Mouse (Mus musculus) stomach, embryonic 16.5 days (tissue): ENCODE measurements around the gene Arf3. TPM values are rescaled to one million over a fixed set of nuclear protein-coding genes. Genes with fewer than 3 reads are reported as not detected.
"Not testable (repeated sequence)": the region's sequence is repeated elsewhere in the genome, so short reads cannot be mapped to it uniquely, and the experiment has no call there.

Experiments used
- ATAC-seq: fragments of 200-750 bp; cut with Nextera tagmentation; 2 replicates; pipeline ENCODE4 v1.8.0; 2017; ENCODE audit warnings: moderate number of reproducible peaks, moderate TSS enrichment; ENCODE audit not compliant: insufficient read depth, low FRiP score
- H3K27ac ChIP-seq: fragments of 300-500 bp; sonication (generic); 2 replicates; pipeline ENCODE4 v1.5.1; 2014; ENCODE audit warnings: low read length
- H3K27me3 ChIP-seq: fragments of 300-500 bp; sonication (generic); 2 replicates; pipeline ENCODE4 v1.6.1; 2014; ENCODE audit warnings: low read length, control low read depth, mixed read lengths; ENCODE audit not compliant: control insufficient read depth, insufficient read depth
- H3K36me3 ChIP-seq: fragments of 300-500 bp; sonication (generic); 2 replicates; pipeline ENCODE4 v1.6.1; 2014; ENCODE audit warnings: low read length; ENCODE audit not compliant: control insufficient read depth, insufficient read depth
- H3K4me1 ChIP-seq: fragments of 300-500 bp; sonication (generic); 2 replicates; pipeline ENCODE4 v1.6.1; 2014; ENCODE audit warnings: low read length, control low read depth, mixed read lengths; ENCODE audit not compliant: control insufficient read depth, insufficient read depth
- H3K4me2 ChIP-seq: fragments of 300-500 bp; sonication (generic); 2 replicates; pipeline ENCODE4 v1.6.1; 2014; ENCODE audit warnings: low read depth, low read length, mixed read lengths
- H3K4me3 ChIP-seq: fragments of 300-500 bp; sonication (generic); replicated peaks from 2 replicates; pipeline ENCODE4 v1.5.1; 2014; ENCODE audit warnings: mild to moderate bottlenecking, low read length
- H3K9ac ChIP-seq: fragments of 300-500 bp; sonication (generic); 2 replicates; pipeline ENCODE4 v1.6.1; 2014; ENCODE audit warnings: low read length
- H3K9me3 ChIP-seq: fragments of 300-500 bp; sonication (generic); replicated peaks from 2 replicates; pipeline ENCODE4 v1.6.1; 2016; ENCODE audit warnings: low read length, control low read depth; ENCODE audit not compliant: control insufficient read depth
- WGBS: fragments of 180-500 bp; shearing (Covaris S2); extraction: QIAGEN DNeasy Blood & Tissue Kit; methylation state at CpG from one replicate; pipeline ENCODE4 v1.1.7; 2014; 5-methylcytosine and 5-hydroxymethylcytosine counted together
- polyA plus RNA-seq: library from polyadenylated mRNA; unstranded; fragments of >200 nt; fragmentation: Nextera tagmentation; extraction: Ambion mirVana; gene quantifications from 2 replicates; pipeline ENCODE4 v1.2.1, GENCODE M21; 2015

The Arf3 gene
- polyA plus RNA-seq, 1 experiment from 2014 or later: 38.0 TPM

- H3K36me3 ChIP-seq: 0 out of 2 replicates have a peak, but pooled peaks cover 2% of the 10 kb centered on the region
- H3K27ac ChIP-seq: peak overlapping the region; percentile 21; the same call in 1 of the 2 replicates
- H3K4me2 ChIP-seq: no peak overlapping the region
- H3K4me1 ChIP-seq: peaks cover 6% of the 10 kb centered on the region
- H3K4me3 ChIP-seq: no peak overlapping the region
- 61% methylated on average over 6 of the region's 6 CpGs for WGBS
- H3K9ac ChIP-seq: no peak overlapping the region
- ATAC-seq: no peak
- no peaks in the 10 kb centered on the region for H3K27me3 ChIP-seq
- H3K9me3 ChIP-seq: no peaks in the 10 kb centered on the region
Observed at GRCm38 (mm10) chr15:98747296-98747695, 15.7 kb downstream of the Arf3 start.

GRCm38 (mm10) chr15:98746344-98746965, 16.6 kb downstream of the Arf3 start:
- Histone ChIP-seq H3K27ac (peak overlapping the region; percentile 21; the same call in 1 of the 2 replicates), H3K9ac (no peak overlapping the region), H3K36me3 (0 out of 2 replicates have a peak, but pooled peaks cover 4% of the 10 kb centered on the region), H3K27me3 (no peaks in the 10 kb centered on the region), H3K9me3 (no peaks in the 10 kb centered on the region), H3K4me3 (no peak overlapping the region), H3K4me1 (peaks cover 6% of the 10 kb centered on the region), H3K4me2 (no peak overlapping the region)
- WGBS: 69% methylated on average over 10 of the region's 10 CpGs
- ATAC-seq: peak; percentile 25; the same call in 1 of the 2 replicates

- ATAC-seq: not testable (repeated sequence)
Observed at GRCm38 (mm10) chr15:98743863-98744262, 19.2 kb downstream of the Arf3 start.

GRCm38 (mm10) chr15:98742766-98743428, 20.1 kb downstream of the Arf3 start:
- H3K36me3 ChIP-seq: 0 out of 2 replicates have a peak, but pooled peaks cover 12% of the 10 kb centered on the region
- H3K4me1 ChIP-seq: peaks cover 2% of the 10 kb centered on the region
- no peaks in the 10 kb centered on the region for H3K27me3 ChIP-seq
- ATAC-seq: no peak
- no peaks in the 10 kb centered on the region for H3K9me3 ChIP-seq
- H3K4me3 ChIP-seq: no peak overlapping the region
- WGBS: 69% methylated on average over 8 of the region's 8 CpGs
- no peak overlapping the region for H3K9ac ChIP-seq
- no peak overlapping the region for H3K4me2 ChIP-seq
- H3K27ac ChIP-seq: peak overlapping the region; percentile 50

More at GRCm38 (mm10) chr15:98743863-98744262, 19.2 kb downstream of the Arf3 start:
- not testable (repeated sequence) for H3K27ac ChIP-seq, H3K4me3 ChIP-seq, H3K9me3 ChIP-seq, H3K4me2 ChIP-seq, H3K9ac ChIP-seq, H3K27me3 ChIP-seq, H3K4me1 ChIP-seq
- H3K36me3 ChIP-seq: 0 out of 2 replicates have a peak, but pooled peaks cover 12% of the 10 kb centered on the region
- WGBS: 83% methylated on average over 3 of the region's 3 CpGs

GRCm38 (mm10) chr15:98740219-98740618, 22.8 kb downstream of the Arf3 start:
- Histone ChIP-seq H3K4me1 (0 out of 2 replicates have a peak, but pooled peaks cover 2% of the 10 kb centered on the region), H3K27me3 (no peaks in the 10 kb centered on the region), H3K4me3 (no peak overlapping the region), H3K9ac (no peak overlapping the region), H3K36me3 (peaks cover 20% of the 10 kb centered on the region), H3K9me3 (no peaks in the 10 kb centered on the region), H3K27ac (no peak overlapping the region), H3K4me2 (no peak overlapping the region)
- 84% methylated on average over 8 of the region's 8 CpGs for WGBS
- no peak for ATAC-seq

GRCm38 (mm10) chr15:98738796-98739195, 24.2 kb downstream of the Arf3 start:
- no peak overlapping the region for H3K9ac ChIP-seq
- 62% methylated on average over 4 of the region's 4 CpGs for WGBS
- H3K9me3 ChIP-seq: no peaks in the 10 kb centered on the region
- H3K4me2 ChIP-seq: no peak overlapping the region
- H3K27ac ChIP-seq: peak overlapping the region; percentile 72; the same call in 1 of the 2 replicates
- ATAC-seq: no peak
- peaks cover 20% of the 10 kb centered on the region for H3K36me3 ChIP-seq
- H3K27me3 ChIP-seq: no peaks in the 10 kb centered on the region
- no peak overlapping the region for H3K4me3 ChIP-seq
- H3K4me1 ChIP-seq: 0 out of 2 replicates have a peak, but pooled peaks cover 2% of the 10 kb centered on the region

- ATAC-seq: peak; percentile 76; the same call in 1 of the 2 replicates
- Histone ChIP-seq H3K27ac (no peak overlapping the region), H3K27me3 (no peaks in the 10 kb centered on the region), H3K4me3 (no peak overlapping the region), H3K36me3 (peaks cover 20% of the 10 kb centered on the region), H3K4me1 (0 out of 2 replicates have a peak, but pooled peaks cover 2% of the 10 kb centered on the region), H3K9me3 (no peaks in the 10 kb centered on the region), H3K4me2 (no peak overlapping the region), H3K9ac (no peak overlapping the region)
Observed at GRCm38 (mm10) chr15:98737881-98738280, 25.1 kb downstream of the Arf3 start.

GRCm38 (mm10) chr15:98736521-98736920, 26.5 kb downstream of the Arf3 start:
- peaks cover 16% of the 10 kb centered on the region for H3K36me3 ChIP-seq
- no peaks in the 10 kb centered on the region for H3K27me3 ChIP-seq
- H3K4me2 ChIP-seq: no peak overlapping the region
- H3K9ac ChIP-seq: no peak overlapping the region
- 0 out of 2 replicates have a peak, but pooled peaks cover 2% of the 10 kb centered on the region for H3K4me1 ChIP-seq
- H3K4me3 ChIP-seq: no peak overlapping the region
- 86% methylated on average over 10 of the region's 10 CpGs for WGBS
- H3K9me3 ChIP-seq: no peaks in the 10 kb centered on the region
- no peak overlapping the region for H3K27ac ChIP-seq
- ATAC-seq: no peak

GRCm38 (mm10) chr15:98733976-98734566, 28.9 kb downstream of the Arf3 start:
- no peak overlapping the region for H3K4me3 ChIP-seq
- no peak for ATAC-seq
- H3K27ac ChIP-seq: peak overlapping the region; percentile 21; the same call in 1 of the 2 replicates
- no peaks in the 10 kb centered on the region for H3K27me3 ChIP-seq
- H3K4me1 ChIP-seq: peaks cover 2% of the 10 kb centered on the region; the same call in 1 of the 2 replicates
- H3K36me3 ChIP-seq: peaks cover 10% of the 10 kb centered on the region
- 66% methylated on average over 5 of the region's 5 CpGs for WGBS
- peak overlapping the region; percentile 7; the same call in 1 of the 2 replicates for H3K9ac ChIP-seq
- no peak overlapping the region for H3K4me2 ChIP-seq
- no peaks in the 10 kb centered on the region for H3K9me3 ChIP-seq
